Mouse (Mus musculus) mature B cell (primary cell): ENCODE data around the gene Pde4dip.

ENCODE experiments used
- in situ Hi-C: fragments of 300-500 bp; cut with MboI; formaldehyde crosslinking; loops from 2 replicates; pipeline ENCODE4 v1.14.3; 2019

The Pde4dip gene

DNA sequence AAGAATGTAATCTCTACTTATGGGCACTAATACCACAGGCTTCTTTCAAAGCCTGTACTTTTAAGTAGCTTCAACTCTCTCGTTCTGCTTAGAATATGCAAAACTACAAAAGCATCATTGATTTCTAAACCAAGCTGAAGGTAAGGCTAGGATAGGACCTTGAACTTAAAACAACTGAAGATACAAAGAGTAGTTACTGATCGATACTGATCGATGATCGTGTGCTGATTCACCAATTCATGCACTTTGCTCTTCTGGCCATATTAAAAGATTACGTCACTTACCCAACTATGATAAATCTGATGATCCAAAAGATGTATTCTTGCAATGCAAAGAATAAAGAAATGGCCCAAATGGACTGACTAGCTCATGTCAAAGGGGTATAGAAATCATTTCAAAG is 234.7 kb downstream of the Pde4dip start:
- in situ Hi-C loops: no loop called here

- in situ Hi-C loops: no loop called here
These were observed 236.9 kb downstream of the Pde4dip start for GRCm38 (mm10) chr3:97651604-97652003.

GRCm38 (mm10) chr3:97649469-97649868 is 239.0 kb downstream of the Pde4dip start:
- in situ Hi-C loops: no loop called here

DNA sequence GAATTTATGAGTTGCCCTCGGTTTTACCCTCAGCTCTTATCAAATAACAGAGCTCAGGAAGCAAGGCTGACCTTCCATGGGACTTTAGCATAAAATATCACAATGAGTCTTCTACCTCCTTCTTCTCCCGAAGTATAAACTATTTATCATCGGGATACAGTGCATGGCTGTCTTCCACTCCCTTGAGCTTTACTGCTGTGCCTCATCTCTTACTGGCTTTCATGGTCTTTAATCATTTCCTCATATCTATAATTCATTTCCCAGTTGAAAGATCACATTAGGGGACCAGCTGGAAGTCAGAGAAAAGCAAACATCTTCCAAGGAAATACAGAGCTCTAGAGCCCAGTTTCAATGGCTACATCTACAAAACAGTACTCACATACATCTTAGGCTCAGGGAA is 239.5 kb downstream of the Pde4dip start:
- in situ Hi-C loops: no loop called here

DNA sequence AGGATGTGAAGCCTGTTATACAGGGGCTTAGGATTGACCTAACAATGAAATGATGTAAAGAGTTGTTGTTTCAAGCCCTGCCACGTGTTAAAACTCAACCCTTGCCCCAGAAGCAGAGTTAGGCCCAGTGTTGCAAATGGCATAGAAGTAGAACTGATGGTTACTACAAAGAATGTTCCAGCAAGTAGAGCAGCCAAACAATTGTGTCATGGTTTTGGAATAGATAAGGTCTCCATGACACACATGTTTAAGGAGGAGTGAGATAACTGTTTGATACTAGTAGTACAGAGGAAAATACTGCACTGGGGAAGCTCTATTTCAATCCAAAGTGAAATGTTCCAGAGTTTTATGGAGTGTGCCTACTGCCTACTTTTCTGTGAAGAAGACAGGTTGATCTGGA is 240.0 kb downstream of the Pde4dip start:
- in situ Hi-C loops: no loop called here

- in situ Hi-C loops: no loop called here
These were observed 246.5 kb downstream of the Pde4dip start for GRCm38 (mm10) chr3:97642001-97642400.

DNA sequence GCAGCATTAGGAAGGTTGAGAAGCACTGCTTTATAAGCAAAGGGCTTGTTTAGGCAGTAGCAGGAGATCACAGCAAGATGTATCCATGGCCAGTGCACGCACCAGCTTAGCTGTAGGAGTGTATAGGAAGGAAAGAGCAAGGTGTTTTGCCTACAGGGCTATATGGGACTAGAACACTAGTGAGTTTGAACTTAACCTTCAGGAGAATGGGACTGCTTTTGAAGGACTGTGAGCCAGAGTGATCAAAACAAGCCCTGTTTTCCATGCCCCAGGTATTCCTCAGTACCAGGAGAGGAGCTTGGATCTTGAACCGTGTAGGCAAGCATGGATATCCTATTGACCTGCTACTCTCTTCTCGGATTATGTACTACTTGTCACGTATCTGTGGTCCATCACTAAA is 247.1 kb downstream of the Pde4dip start:
- in situ Hi-C loops: no loop called here
